Mouse (Mus musculus) CH12.LX (cell line): Measurements from ENCODE around the gene Acer3. TPM values are rescaled to one million over a fixed set of nuclear protein-coding genes. Genes with fewer than 3 reads are reported as not detected.

Experiments used
- DNase-seq: peaks from one replicate; pipeline ENCODE4 v3.0.0-alpha.2; 2013; ENCODE audit errors: extremely low read depth
- H3K27ac ChIP-seq: 2 replicates; pipeline ENCODE4 v1.5.1; 2012; ENCODE audit warnings: low read depth, mild to moderate bottlenecking, control low read depth, moderate library complexity; ENCODE audit not compliant: insufficient read depth
- H3K27me3 ChIP-seq: replicated peaks from 2 replicates; pipeline ENCODE3; 2012; ENCODE audit warnings: inconsistent platforms
- H3K36me3 ChIP-seq, 2 experiments: replicated peaks in 1 of 2; 2 replicates each; pipeline versions ENCODE3 to v1.6.1; 2012; ENCODE audit warnings: inconsistent platforms in 1 of 2, low read length in 1 of 2, mild to moderate bottlenecking in 1 of 2, mixed read lengths in 1 of 2, moderate library complexity in 1 of 2; ENCODE audit not compliant: control insufficient read depth in 1 of 2, insufficient read depth in 1 of 2
- H3K4me1 ChIP-seq, 2 experiments: 2 replicates each; pipeline ENCODE4 v1.6.1; 2012; ENCODE audit warnings: inconsistent platforms in 1 of 2, moderate library complexity in 1 of 2; ENCODE audit not compliant: insufficient read depth in 2 of 2, control insufficient read depth in 1 of 2
- H3K4me2 ChIP-seq: 2 replicates; pipeline ENCODE4 v1.6.1; 2012; ENCODE audit warnings: low read depth, mild to moderate bottlenecking, control low read depth; ENCODE audit not compliant: poor library complexity, insufficient read depth, severe bottlenecking
- H3K4me3 ChIP-seq, 3 experiments: fragments of 150-350 bp in 1 of 3; sonication (generic) in 1 of 3; replicated peaks in 1 of 3; 2 replicates each; pipeline versions ENCODE3 to v1.5.1; 2011 to 2012; ENCODE audit warnings: low read depth in 2 of 3, low read length in 2 of 3, mild to moderate bottlenecking in 2 of 3, moderate library complexity in 2 of 3, control low read depth in 1 of 3, improper control_type of control experiment in 1 of 3, inconsistent platforms in 1 of 3, mixed read lengths in 1 of 3; ENCODE audit not compliant: poor library complexity in 1 of 3
- H3K79me2 ChIP-seq: replicated peaks from 2 replicates; pipeline ENCODE4 v1.6.1; 2012; ENCODE audit warnings: mild to moderate bottlenecking, moderate library complexity; ENCODE audit not compliant: control insufficient read depth, poor library complexity, insufficient read depth, severe bottlenecking; ENCODE audit errors: extremely low read depth
- H3K9ac ChIP-seq: 2 replicates; pipeline ENCODE4 v1.6.1; 2012; ENCODE audit warnings: low read depth, mild to moderate bottlenecking, control low read depth, moderate library complexity; ENCODE audit not compliant: insufficient read depth
- H3K9me3 ChIP-seq: replicated peaks from 2 replicates; pipeline ENCODE3; 2012; ENCODE audit warnings: low read length, inconsistent platforms, mixed read lengths
- CHD1 ChIP-seq: IDR thresholded peaks from 2 replicates; pipeline ENCODE4 v1.6.1; 2012; ENCODE audit warnings: low read depth, low read length, improper control_type of control experiment, inconsistent platforms
- CTCF ChIP-seq, 2 experiments: IDR thresholded peaks in 1 of 2; conservative IDR thresholded peaks in 1 of 2; 2 replicates each; pipeline ENCODE4 v1.5.1; 2011 to 2012; ENCODE audit warnings: low read depth in 2 of 2, low read length in 2 of 2, improper control_type of control experiment in 1 of 2, inconsistent platforms in 1 of 2, mild to moderate bottlenecking in 1 of 2, moderate library complexity in 1 of 2
- E2F4 ChIP-seq: IDR thresholded peaks from 2 replicates; pipeline ENCODE4 v1.6.1; 2011; ENCODE audit warnings: low read depth, low read length, improper control_type of control experiment; ENCODE audit not compliant: insufficient replicate concordance
- ELF1 ChIP-seq: IDR thresholded peaks from 2 replicates; pipeline ENCODE4 v1.6.1; 2014; ENCODE audit warnings: low read depth, mild to moderate bottlenecking, inconsistent platforms, low read length, improper control_type of control experiment
- GABPA ChIP-seq: IDR thresholded peaks from 2 replicates; pipeline ENCODE4 v1.6.1; 2012; ENCODE audit warnings: low read depth, low read length, improper control_type of control experiment, inconsistent platforms; ENCODE audit not compliant: insufficient replicate concordance
- HCFC1 ChIP-seq: IDR thresholded peaks from 2 replicates; pipeline ENCODE4 v1.6.1; 2012; ENCODE audit warnings: low read depth, mild to moderate bottlenecking, inconsistent platforms, low read length, improper control_type of control experiment
- JUND ChIP-seq: conservative IDR thresholded peaks from 2 replicates; pipeline ENCODE4 v1.6.1; 2011; ENCODE audit warnings: low read depth, low read length, improper control_type of control experiment
- MAZ ChIP-seq: IDR thresholded peaks from 2 replicates; pipeline ENCODE4 v1.6.1; 2012; ENCODE audit warnings: low read depth, mild to moderate bottlenecking, inconsistent platforms, low read length, improper control_type of control experiment, moderate library complexity
- MXI1 ChIP-seq: IDR thresholded peaks from 2 replicates; pipeline ENCODE4 v1.6.1; 2011; ENCODE audit warnings: mild to moderate bottlenecking, low read depth, low read length, improper control_type of control experiment
- MYC ChIP-seq: IDR thresholded peaks from 2 replicates; pipeline ENCODE4 v1.6.1; 2011; ENCODE audit warnings: low read depth, mild to moderate bottlenecking, improper control_type of control experiment, low read length
- NELFE ChIP-seq: IDR thresholded peaks from 2 replicates; pipeline ENCODE4 v1.6.1; 2011; ENCODE audit warnings: low read depth, low read length, improper control_type of control experiment
- NRF1 ChIP-seq: IDR thresholded peaks from 2 replicates; pipeline ENCODE4 v1.6.1; 2014; ENCODE audit warnings: low read depth, mild to moderate bottlenecking, inconsistent platforms, low read length, improper control_type of control experiment, moderate library complexity
- PAX5 ChIP-seq: IDR thresholded peaks from 2 replicates; pipeline ENCODE4 v1.6.1; 2012; ENCODE audit warnings: low read length, inconsistent platforms, mixed read lengths
- RCOR1 ChIP-seq: conservative IDR thresholded peaks from 2 replicates; pipeline ENCODE4 v1.6.1; 2012; ENCODE audit warnings: low read depth, mild to moderate bottlenecking, inconsistent platforms, low read length, improper control_type of control experiment
- SIN3A ChIP-seq: IDR thresholded peaks from 2 replicates; pipeline ENCODE4 v1.6.1; 2012; ENCODE audit warnings: low read length, improper control_type of control experiment, inconsistent platforms
- SMC3 ChIP-seq: IDR thresholded peaks from 2 replicates; pipeline ENCODE4 v1.6.1; 2011; ENCODE audit warnings: low read depth, low read length, improper control_type of control experiment
- TBP ChIP-seq: conservative IDR thresholded peaks from 2 replicates; pipeline ENCODE4 v1.6.1; 2011; ENCODE audit warnings: low read depth, low read length, improper control_type of control experiment
- UBTF ChIP-seq: IDR thresholded peaks from 2 replicates; pipeline ENCODE4 v1.6.1; 2012; ENCODE audit warnings: low read depth, mild to moderate bottlenecking, inconsistent platforms, low read length, improper control_type of control experiment, moderate library complexity
- USF1 ChIP-seq: IDR thresholded peaks from 2 replicates; pipeline ENCODE4 v1.6.1; 2014; ENCODE audit warnings: low read depth, mild to moderate bottlenecking, inconsistent platforms, low read length, improper control_type of control experiment
- ZC3H11A ChIP-seq: IDR thresholded peaks from 2 replicates; pipeline ENCODE4 v1.6.1; 2012; ENCODE audit warnings: low read depth, mild to moderate bottlenecking, inconsistent platforms, low read length, improper control_type of control experiment
- ZKSCAN1 ChIP-seq: IDR thresholded peaks from 2 replicates; pipeline ENCODE4 v1.6.1; 2012; ENCODE audit warnings: low read depth, inconsistent platforms, low read length, improper control_type of control experiment, borderline replicate concordance
- dilution Hi-C: fragments of 300-500 bp; cut with MboI; formaldehyde crosslinking; loops from 2 replicates; pipeline ENCODE4 v1.14.3; 2020; ENCODE audit warnings: low sequenced_read_pairs; ENCODE audit not compliant: extremely low pct_unique_long_range_greater_than_20kb, extremely low pct_ligation_motif_present
- in situ Hi-C: fragments of 300-500 bp; cut with MboI; formaldehyde crosslinking; loops from 3 replicates; pipeline ENCODE4 v1.14.3; 2019; ENCODE audit warnings: low sequenced_read_pairs, low pct_ligation_motif_present, low pct_unique_long_range_greater_than_20kb, mixed read lengths
- polyA plus RNA-seq: library from polyadenylated mRNA; unstranded; fragments of >175 nt; gene quantifications from 2 replicates; pipeline ENCODE4 v1.2.1, GENCODE M21; 2012; ENCODE audit warnings: low read depth; ENCODE audit not compliant: insufficient read length
- total RNA-seq, 2 experiments: library from RNA; depleted of rRNA; stranded (reverse); fragments of 300-350 nt in 1 of 2; fragments of >200 nt in 1 of 2; gene quantifications; 2 replicates each; pipeline ENCODE4 v1.2.3; 2012 to 2014

The Acer3 gene
- total and polyA plus RNA-seq, 3 experiments = 10.7 to 16.6 (median 14.4) TPM

DNA sequence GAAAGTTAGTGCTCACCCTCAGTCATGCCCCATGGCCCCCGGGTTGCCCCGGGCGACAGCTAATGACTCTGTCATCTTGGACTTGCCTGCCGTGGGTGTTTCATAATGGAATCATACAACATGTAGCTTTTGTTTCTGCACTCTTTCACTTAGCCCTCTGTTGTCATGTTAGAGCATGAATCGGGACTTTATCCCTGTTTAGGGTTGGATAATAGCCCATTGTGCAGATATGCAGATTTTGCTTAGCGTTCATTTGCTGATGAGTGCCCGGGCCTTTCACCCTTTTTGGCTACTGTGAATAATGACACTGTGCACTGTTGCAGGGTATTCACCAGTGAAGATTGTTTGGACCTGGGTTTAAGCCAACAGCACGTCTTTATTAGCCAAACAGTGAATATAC, 134.4 kb downstream of the Acer3 start:
- dilution Hi-C loops = no loop called here
- no peaks in the 10 kb centered on the region for H3K9me3 ChIP-seq
- no peak overlapping the region for H3K9ac ChIP-seq
- no peak for DNase-seq
- no peak for TF ChIP-seq E2F4
- no peak for TF ChIP-seq SIN3A
- no peak for TF ChIP-seq MAZ
- no peak overlapping the region for H3K4me3 ChIP-seq
- no peaks in the 10 kb centered on the region for H3K79me2 ChIP-seq
- no peaks in the 10 kb centered on the region for H3K27me3 ChIP-seq
- in situ Hi-C loops = no loop called here
- H3K36me3 ChIP-seq = no peaks in the 10 kb centered on the region
- no peak overlapping the region for H3K4me2 ChIP-seq
- no peak overlapping the region for H3K27ac ChIP-seq
- no peaks in the 10 kb centered on the region for H3K4me1 ChIP-seq

DNA sequence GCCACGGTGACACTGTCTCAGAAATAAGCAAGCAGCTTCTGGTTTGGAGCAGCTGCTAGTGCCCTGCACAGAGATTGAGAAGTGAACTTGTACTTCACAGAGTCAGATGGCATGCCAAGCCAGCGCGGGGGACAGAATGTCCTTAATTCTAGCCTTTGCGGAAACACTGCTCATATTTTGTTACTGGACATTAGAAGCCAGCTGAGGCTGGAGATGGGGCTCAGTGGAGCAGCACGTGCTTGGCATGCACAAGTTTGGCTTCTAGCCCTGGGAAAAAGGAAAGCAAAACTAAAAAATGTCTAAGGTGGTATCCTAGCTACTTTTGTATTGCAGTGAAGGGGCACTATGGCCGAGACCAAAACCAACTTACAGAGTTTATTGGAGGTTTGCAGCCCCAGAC, 135.7 kb downstream of the Acer3 start:
- no peak overlapping the region for H3K9ac ChIP-seq
- no peak overlapping the region for H3K4me3 ChIP-seq
- no peaks in the 10 kb centered on the region; a peak in 1 of 4 replicates for H3K4me1 ChIP-seq
- H3K36me3 ChIP-seq = no peaks in the 10 kb centered on the region
- dilution Hi-C loops (no loop called here), in situ Hi-C loops (no loop called here)
- DNase-seq = no peak
- no peak overlapping the region for H3K27ac ChIP-seq
- H3K79me2 ChIP-seq = no peaks in the 10 kb centered on the region
- no peak overlapping the region for H3K4me2 ChIP-seq
- no peaks in the 10 kb centered on the region for H3K9me3 ChIP-seq
- TF ChIP-seq GABPA (no peak), UBTF (no peak)
- no peaks in the 10 kb centered on the region for H3K27me3 ChIP-seq

DNA sequence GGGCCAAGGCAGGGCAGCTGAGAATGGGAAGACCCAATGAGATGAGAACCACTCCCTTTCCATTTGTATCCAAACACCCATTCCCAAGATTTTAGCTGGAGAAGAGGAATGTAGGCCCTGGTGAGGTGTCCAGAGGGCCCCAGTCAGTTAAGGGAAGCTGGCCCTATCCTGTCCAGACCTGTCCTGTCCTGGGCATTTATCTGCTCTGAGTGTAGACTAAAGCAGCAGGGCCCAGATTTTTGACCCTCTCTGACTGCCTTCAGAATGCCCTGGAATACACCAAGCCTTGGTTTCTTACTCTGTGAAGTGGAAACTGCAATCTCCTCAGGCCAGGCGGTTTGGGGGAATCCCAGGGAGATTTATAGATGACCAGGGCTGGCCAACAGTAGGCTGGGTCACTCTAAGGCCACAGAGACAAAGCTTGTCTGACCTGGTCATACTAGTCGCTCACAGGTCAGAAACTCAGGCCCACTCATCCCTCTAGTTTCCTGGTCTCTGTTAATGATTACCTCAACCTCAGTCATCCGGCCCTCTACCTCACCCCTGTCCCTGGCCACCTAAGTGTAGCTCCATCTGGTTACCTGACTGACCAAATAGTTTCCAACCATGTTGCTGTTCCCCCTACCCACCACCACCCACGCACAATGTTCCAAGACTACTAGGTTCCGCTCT, 142.3 kb downstream of the Acer3 start:
- TF ChIP-seq USF1 = no peak
- no peak for TF ChIP-seq MXI1
- TF ChIP-seq RCOR1 = no peak
- no peak for TF ChIP-seq JUND
- TF ChIP-seq MAZ = no peak
- no peak for TF ChIP-seq PAX5
- TF ChIP-seq TBP = no peak
- TF ChIP-seq ZC3H11A = no peak
- TF ChIP-seq SIN3A = no peak
- TF ChIP-seq SMC3 = no peak
- TF ChIP-seq ZKSCAN1 = no peak
- no peak for TF ChIP-seq MYC
- TF ChIP-seq HCFC1 = no peak
- no peak for TF ChIP-seq NRF1
- TF ChIP-seq CTCF (conservative IDR thresholded peaks at IDR 0.05 in 1 of 2, IDR thresholded peaks at IDR 0.05 in 1 of 2; ENCODE audit: low read depth in 2 of 2, low read length in 2 of 2) = no peak
- no peak for TF ChIP-seq NELFE
- no peak for TF ChIP-seq CHD1
- TF ChIP-seq ELF1 = no peak
- no peak for TF ChIP-seq E2F4
- Histone ChIP-seq H3K9me3 (no peaks in the 10 kb centered on the region), H3K36me3 (no peaks in the 10 kb centered on the region), H3K4me2 (peak overlapping the region; percentile 57), H3K27ac (no peak overlapping the region), H3K4me3 (peak overlapping the region; percentile 45 to 82 (median 73)), H3K79me2 (no peaks in the 10 kb centered on the region), H3K9ac (peak overlapping the region; percentile 68), H3K4me1 (peaks cover 5 to 24% of the 10 kb centered on the region in 2 experiments), H3K27me3 (peaks cover 22% of the 10 kb centered on the region)
- no peak for DNase-seq
- in situ Hi-C loops (no loop called here), dilution Hi-C loops (no loop called here)
